Mouse (Mus musculus): Measurements from ENCODE around the gene Fcer1g.

The Fcer1g gene

DNA sequence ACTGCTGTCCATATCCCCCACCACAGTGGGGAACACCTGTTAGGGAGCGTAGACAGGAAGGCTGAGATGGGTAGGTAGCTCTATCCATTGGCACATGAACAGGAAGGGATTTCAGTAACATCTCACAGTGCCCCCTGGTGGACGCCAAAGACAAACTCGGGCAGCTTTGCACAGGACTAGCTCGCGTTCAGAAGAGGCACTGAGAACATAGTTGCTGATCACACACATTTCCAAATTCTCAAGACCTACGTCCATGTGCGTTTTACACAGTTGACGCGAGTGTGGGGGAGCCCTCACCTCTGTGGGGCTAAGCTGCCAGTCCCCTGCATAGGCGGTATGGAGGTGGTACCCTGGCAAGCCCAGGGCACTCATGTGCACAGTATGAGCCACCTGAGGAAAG, 13.3 kb downstream of the Fcer1g start:
- DNase-seq (ENCODE audit: low read depth, low spot score) = peak; percentile 95

DNA sequence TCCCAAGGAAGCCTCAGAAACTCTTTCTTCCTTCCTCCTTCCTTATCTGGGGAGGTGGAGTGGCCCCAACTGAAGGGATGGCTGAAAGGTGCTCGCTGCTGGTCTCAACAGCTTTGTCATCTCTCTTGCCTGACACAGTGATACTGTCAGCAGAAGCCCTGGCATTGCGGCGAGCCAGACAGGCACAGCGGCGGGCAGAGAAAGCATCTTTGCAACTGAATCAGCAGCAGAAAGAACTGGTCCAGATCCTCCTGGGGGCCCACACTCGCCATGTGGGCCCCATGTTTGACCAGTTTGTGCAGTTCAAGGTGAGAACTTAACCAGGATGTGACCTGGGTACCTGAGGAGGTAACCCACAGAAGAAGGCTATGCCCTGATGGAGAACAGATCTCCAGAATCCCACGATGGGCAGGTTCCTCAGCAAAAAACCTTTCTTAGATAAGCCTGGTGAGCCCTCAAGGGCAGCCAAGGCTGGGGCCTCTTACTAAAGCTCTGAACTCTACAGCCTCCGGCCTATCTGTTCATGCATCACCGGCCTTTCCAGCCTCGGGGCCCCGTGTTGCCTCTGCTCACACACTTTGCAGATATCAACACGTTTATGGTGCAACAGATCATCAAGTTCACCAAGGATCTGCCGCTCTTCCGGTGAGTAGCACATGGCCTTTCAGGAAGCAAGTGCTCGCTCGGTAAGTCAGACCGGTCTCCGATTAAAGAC, 17.8 kb downstream of the Fcer1g start:
- no peak for DNase-seq (ENCODE audit: low read depth, low spot score)

DNA sequence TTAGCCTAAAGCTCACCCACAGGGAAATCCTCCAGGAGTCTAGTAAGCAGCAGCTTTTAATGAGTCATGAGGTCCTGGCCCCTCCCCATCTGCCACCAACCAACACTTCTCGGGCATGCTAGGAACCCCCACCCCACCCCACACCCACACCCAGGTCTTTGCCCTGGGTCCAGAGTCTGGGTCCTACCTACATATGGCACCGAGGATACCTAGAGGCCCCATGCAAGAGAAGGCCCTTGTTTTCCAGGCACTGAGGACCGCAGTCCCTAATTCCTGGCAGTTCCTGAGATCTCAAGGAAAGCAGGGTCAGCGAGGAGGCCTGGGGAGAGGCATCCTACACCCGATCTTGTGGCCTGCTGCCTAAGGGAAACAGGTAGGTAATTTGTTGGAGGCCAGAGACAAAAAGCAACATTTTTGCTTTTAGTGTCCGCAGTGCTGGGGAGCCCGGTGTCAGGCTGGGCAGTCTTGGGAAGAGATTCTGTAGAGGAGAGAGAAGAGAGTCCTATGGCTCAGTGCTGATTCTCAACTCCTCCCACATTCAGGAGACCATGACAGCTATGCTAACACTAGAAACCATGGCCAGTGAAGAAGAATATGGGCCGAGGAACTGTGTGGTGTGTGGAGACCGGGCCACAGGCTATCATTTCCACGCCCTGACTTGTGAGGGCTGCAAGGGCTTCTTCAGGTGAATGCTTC, 20.2 kb downstream of the Fcer1g start, which contains the start of gene Nr1i3:
Gene Nr1i3, plus strand, starts transcription at position 170 of the 696 bp plus-strand sequence.
- DNase-seq (ENCODE audit: low read depth, low spot score) = no peak

DNA sequence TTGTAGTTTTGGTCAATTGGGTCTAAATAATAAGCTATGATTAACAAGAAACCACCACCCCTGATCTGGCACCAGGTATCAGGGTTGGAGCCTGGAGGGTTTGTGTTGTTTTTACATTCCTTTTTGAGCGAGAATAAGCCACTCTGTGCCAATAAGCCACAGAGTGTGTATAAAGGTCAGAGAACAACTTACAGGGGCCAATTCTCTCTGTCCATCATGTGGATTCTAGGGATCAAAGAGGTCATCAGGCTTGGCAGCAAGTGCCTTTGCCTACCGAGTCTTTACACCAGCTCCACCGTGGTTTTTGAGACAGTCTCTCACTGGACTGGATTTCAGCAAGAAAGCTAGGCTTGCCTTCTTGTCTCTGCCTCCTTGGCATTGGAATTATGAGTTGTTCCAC, 21.3 kb downstream of the Fcer1g start:
- no peak for DNase-seq (ENCODE audit: low read depth, low spot score)

DNA sequence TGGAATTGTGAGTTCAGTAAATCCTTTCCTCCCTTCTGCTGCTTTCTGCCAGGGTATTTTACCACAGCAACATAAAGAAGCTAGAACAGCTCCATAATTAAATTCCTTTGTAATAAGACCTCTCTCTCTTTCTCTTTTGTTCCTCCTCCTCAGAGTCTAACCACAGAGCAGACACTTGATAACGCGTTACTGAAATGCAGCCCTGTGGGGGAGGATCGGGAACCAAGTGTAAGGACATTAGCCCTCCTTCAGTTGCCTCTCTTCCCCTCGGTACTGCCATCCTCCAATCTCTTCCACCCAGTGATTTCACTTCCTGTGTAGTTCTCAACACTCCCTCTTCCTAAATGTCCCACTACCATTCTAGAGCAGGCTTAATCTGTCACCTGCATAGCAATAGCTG, 24.8 kb downstream of the Fcer1g start:
- DNase-seq (ENCODE audit: low read depth, low spot score) = no peak

DNA sequence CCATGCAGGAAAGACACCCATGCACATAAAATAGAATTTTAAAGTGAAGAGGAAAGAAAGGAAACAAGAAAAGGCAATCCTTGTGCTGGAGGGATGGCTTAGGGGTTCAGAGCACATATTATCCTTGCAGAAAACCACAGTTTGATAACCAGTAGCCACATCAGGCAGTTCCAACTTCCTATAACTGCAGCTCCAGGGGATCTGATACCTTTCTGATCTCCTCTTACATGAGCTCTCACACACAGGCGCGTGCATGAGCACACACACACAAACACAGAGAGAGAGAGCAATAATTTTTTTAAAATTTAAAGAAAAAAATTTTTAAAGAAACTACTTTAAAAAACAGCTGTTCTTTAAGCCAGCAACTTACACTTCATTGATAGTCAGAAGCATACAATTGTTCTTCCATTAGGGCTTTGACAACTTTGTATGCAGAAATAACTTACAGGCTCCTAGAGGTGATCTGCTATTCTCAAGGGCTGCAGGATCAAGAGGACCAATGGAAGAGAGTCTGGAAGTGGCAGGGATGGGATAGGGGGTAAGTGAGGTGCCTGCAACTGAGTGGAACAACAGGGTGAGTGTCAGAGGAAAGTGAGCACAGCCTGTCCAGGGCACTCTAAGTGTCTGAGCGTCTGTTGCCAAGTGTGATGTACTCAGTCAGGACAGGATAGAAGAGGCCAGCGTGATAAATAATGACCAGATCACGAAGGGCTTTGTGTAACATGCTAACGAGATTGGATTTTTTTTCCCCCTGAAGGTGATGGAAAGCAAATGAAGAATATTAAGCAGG, 28.3 kb downstream of the Fcer1g start:
- DNase-seq (ENCODE audit: low read depth, low spot score) = no peak

DNA sequence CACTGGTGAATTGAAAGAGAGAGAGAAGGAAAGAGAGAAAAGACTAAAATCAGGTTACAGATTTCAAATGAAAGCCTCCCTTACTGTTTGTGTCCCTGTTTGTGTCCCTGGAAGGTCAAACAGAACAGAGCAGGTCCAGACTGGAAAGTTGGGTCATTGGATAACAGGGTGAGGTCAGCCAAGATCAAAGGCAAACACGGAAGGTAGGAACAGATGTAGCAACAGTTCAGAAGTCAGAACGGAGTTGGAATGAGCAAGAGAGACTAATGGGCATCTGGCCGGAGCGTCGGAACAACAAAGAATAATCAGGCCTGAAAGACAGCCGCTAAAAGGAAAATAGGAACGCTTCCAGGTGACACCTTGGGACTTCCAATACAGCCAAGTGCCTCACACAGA, 29.9 kb downstream of the Fcer1g start:
- no peak for DNase-seq (ENCODE audit: low read depth, low spot score)

DNA sequence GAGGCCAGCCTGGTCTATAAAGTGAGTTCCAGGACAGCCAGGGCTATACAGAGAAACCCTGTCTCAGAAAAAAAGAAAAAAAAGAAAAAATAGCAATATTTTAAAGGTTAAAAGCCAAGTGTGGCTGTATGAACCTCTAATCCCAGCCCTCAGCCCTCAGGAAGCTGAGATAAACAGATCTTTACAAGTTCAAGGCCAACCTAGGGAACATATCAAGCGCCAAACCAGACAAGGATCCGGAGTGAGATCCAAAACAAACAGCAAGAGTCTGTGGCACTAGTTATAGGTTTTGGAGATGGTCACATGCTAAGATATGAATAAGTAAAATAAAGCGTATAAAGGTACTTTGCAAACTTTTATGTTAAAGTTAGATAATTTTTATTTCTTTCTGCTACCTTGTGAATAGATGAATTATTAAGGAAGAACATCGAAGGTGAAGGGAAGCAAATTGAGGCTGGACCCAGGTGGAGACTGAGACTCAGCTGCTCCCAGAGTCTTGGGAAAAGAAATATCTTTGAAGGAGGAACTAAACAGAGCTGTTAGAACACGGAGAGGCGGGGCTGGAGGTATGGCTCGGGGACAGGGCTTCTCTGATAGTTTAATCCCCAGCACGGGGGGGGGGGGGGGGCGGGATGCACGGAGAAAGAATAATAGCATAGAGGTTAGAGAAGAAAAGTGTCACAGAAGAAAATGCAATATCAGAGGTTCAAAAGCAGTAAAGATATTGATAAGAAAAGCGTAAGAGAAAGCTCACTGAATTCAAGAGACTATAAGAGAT, 30.5 kb downstream of the Fcer1g start:
- no peak for DNase-seq (ENCODE audit: low read depth, low spot score)

DNA sequence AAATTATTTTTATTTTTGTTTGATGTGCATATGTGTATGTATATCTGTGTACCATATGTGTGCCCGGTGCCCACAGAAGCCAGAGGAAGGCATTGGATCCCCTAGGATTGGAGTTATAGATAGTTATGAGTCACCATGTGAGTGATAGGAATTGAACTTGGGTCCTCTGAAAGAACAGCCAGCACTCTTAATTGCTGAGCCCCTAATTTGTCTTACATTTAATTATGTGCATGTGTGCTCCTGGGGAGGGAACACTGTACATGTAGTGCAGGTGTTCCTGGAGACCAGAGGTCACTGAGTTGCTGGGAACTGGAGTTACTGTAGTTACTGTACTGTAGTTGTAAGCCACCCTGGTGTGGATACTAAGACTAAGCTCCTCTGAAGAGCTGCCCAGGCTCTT, 33.4 kb downstream of the Fcer1g start:
- no peak for DNase-seq (ENCODE audit: low read depth, low spot score)

DNA sequence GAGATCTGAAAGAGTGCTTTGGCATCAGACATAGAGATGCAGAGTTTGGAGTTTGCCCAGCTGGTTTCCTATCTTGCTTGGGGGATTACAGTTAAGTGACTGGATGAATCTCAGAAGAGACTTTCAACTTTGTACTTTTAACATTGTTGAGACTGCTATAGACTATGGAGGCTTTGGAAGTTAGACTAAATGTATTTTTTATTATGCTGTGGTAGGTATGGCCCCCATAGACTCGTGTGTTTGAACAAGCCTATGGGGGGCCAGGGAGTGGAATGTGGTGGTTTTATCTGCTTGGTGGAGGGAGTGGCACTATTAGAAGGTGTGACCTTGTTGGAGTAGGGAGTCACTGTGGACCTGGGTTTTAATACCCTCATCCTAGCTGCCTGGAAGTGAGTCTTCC, 34.6 kb downstream of the Fcer1g start:
- DNase-seq (ENCODE audit: low read depth, low spot score) = no peak

DNA sequence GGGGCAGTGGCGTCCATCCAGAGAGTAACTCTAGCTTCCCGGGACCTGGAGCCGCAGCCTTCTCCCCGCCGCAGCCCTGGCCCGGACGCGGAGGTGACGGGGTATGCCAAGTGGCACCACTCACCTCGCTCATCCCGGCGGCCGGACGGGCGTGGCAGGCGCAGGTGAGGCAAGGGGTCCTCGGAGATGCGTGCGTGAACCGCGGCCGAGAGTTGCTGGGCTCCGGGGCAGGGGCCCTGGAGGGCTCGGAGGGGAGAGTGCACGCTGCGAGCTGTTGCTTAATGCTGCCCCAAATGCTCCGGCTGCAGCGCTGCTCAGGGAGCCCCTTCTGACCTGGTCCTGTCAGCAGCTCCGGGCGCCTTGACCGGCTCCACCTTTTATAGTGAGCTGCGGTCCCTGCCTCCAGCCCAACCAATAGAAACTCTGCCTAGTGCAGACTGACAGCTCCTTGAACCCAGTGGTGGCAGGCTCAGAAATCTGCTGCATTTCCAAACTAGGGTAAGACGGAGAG, 38.2 kb downstream of the Fcer1g start, which contains the start of gene Pcp4l1:
Gene Pcp4l1, minus strand, starts transcription at position 382 of the 511 bp plus-strand sequence.
- DNase-seq (ENCODE audit: low read depth, low spot score) = peak; percentile 91

DNA sequence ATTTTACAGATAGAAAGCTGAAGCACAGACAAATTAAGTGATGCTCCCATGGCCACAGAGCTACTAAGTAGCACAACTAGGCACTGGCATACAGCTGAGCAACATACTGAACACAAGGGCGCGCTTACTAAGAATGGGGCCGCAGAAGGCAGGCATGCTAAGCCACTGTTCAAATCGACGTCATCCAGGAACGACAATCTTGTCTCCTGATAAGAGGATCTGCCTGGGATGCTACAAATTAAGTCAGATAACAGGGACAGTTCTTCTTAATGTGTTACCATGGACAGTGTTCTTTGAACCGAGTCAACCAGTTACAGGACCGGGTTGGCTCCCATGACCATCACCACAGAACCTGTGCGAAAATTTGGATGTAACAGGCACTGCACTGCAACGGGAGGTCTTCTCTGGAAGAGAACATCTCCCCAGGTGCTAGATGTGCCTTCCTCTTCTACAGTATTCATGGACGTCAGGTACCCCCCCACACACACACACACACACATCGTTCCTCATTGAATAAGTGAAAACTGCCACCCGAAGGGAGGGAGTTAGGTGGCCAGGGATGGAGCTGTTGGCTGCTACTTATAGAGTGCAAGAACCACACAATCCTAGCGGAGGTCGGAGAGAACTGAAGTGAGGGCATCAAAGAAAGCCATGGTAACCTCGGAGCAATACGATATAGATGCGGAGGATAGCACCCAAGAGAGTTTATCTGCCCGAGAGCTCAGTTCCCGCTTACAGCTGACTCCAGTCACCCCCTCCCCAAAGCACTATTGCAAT, 38.9 kb downstream of the Fcer1g start:
- no peak for DNase-seq (ENCODE audit: low read depth, low spot score)

DNA sequence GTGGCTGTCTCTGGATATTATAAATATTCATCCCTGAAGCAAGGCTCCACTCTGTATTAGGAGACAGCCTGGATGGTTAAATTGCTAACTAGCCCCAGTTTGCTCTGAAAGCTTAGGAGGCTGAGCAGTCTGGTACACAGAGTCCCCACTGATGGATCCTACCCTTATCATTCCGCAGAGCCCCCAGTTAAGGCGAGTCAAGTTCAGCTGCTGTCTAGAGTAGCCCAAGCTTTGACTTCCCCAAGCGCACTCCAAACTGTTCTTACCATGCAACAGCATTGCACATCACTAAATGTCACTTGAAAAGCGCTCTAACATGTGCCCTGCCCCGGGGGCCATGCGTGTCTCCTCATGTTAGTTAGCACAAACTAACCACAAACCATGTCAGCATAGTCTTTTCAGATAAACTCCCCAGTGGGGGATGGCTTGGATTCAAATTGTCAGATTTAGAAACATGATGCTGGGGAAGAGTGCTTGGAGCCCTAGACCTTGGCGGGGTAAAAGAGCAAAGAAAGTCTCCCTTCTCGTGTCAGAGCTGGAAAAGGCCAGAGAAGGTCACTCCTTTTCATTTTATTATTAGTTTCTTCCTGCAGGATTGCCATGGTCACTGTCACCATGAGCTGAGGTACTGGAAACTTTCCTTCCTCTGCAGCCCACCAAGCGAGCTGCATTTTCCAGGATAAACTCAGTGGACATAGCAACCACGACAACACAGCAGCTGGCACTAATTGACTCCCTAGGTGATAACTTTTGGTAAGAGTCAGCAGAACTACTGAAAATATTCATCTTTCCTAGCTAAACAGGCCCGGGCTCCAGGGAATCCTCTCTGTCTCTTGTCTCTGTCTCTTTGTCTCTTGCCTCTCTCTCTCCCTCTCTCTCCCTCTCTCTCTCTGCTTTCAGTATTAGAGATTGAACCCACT, 40.0 kb downstream of the Fcer1g start:
- DNase-seq (ENCODE audit: low read depth, low spot score) = no peak

DNA sequence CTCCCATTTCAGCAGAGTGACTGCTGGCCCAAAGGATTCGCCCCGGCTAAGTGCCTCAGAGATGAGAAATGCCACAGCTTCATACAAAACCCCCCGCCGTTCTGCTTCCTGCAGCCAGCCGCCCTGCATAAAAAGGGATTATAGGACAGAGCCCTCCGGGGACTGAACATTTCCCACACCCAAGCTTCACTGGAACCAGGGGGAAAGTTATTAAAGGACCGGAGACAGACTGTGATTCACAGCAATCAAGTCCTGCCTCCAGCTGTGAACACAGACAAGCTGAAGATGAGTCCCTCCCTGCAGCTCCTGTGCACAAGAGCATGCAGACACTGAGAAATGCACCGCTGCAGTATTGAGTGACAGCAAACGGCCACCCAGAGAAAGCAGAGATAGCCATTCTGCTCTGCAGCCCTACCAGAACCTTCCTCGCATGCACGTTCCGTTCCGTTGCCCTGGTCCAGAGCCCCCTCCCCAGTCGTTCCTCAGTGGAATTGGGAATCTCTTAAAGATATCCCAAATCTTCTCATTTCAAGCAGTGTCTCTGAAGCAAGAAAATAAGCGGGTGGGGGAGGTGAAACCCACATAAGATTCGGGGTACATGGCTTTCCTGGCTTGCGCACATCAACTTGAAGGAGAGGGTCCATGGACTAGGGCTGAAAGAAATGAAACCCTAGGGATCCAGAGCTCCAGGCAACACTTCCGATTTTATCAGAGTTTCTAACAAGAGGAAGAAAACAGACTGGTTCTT, 40.9 kb downstream of the Fcer1g start:
- no peak for DNase-seq (ENCODE audit: low read depth, low spot score)

DNA sequence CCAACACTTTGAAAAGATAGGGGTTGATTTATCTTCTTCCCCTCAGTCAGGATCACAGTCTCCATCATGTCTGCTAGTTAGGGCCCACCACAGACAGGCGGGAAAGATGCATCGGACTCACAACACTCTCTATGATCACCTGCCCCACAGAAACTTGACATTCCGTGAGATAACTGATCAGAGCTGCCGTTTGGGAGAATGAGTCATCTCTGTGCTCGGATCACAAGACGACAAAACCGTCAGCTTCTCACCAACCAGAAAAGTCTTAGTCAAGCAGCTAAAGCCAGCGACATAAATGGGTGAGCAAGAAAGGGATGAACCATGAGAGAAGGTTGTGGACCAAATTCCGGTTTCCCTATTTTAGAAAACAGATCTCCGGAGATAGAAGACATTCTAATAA, 41.9 kb downstream of the Fcer1g start:
- no peak for DNase-seq (ENCODE audit: low read depth, low spot score)

DNA sequence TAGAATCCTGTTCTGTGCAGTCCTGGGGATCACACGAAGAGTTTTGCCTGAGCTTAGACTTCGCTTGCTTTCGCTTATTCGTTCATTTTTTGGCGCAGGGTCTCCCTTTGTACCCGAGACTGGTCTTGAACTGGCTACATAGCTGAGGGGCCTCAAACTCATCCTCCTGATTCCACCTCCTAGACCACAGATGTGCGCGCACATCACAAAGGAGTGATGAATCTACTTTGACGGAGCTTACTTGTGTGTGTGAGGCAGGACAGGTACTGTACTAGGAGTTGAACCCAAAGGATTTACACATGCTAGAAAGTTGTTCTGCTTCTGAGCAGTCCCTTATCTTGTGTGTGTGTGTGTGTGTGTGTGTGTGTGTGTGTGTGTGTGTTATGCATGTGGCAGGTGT, 43.3 kb downstream of the Fcer1g start:
- DNase-seq (ENCODE audit: low read depth, low spot score) = no peak

DNA sequence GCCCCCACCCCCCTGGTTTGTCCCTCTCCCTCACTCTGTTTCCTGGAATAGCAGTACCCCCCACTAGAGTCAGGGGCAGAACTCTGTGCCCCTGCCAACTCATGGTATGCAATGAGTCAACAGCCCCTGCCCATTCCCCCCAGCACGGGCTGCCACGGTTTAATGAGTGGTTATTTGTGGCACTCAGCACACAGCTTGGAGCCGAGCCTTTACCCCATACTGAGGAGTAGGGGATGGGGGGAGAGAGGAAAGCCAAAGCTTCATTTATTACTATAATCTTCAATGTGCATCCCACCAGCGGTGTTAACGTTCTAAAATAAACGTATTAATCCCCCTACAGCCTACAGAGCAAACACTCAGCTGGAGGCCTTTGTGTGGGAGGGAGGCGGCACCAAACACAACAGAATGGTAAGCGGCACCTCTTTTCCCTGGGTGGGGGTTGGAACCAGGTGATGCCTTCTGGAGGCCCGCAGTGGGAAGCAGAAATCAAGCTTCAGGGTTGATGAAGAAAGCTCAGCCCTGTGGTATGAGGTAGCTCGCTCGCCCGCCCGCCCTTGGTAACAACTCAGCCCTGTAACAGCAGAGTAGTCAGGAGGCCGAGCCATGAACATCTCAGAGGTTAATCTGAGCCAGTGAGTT, 44.6 kb downstream of the Fcer1g start:
- peak; percentile 45 for DNase-seq (ENCODE audit: low read depth, low spot score)

DNA sequence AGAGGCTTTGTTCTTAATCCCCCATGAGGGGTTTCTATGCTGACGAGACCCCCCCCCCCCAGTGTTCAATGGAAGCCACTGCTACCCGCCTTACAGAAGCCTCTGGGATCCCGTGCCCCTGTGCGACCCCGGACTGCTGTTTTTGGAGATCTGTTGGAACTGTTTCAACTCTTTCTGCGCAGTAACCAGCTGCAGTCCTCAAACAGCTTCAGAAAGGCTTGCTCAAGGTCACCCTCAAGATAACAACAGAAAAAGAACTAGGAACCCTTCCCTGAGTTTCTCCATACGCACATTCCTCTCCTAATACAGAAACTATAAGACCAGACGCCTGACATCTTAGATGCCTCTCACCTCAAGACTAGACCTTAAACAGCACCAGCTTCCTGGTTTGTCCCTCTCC, 45.1 kb downstream of the Fcer1g start:
- DNase-seq (ENCODE audit: low read depth, low spot score) = peak; percentile 36

Data from ES-CJ7 (cell line).